Mouse (Mus musculus) right cerebral cortex, postnatal 4 days (tissue): ENCODE measurements around the gene Vangl1.

Experiments used
- DNase-seq: peaks from one replicate; pipeline ENCODE4 v3.0.0-alpha.2; 2022

The Vangl1 gene

DNA sequence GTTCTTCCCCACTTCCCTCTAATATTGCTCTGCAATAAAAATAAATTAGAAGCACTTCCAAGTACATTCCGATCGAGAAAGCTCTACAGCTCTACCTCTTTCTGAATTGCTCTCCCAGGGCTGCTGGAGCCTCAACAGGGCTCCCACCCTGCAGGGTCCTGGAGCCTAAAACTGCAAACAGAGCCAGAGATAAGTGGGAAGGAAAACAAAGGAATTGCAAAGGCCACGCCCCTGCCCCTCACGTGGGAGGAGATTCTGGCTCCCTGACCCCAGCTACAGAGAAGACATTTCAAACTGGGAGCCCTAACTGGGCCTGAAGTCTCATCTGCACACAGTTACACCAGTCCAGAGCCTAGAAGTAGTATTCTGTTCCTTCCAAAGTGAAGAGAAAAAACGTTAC is 6.7 kb downstream of the Vangl1 start:
- no peak for DNase-seq

DNA sequence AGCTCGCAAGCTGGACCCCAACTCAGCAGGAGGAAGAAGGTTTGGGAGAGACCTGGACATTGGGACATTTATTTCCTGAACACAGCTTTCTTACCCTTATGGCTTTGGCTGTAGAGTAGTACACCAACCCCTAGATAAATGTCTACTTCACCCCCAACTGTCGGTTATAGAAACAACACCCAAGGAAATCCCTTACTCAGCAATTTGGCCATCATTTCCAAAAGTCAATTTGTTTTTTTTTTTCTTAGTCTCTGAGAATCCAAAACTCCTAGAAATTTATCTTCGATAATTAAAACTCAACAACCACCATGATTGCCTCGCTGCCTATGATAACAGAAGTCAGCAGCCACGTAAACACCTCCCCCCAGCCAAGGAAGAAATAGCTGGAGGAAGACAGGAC is 7.3 kb downstream of the Vangl1 start:
- DNase-seq = no peak

GRCm38 (mm10) chr3:102196166-102196565 is 8.3 kb downstream of the Vangl1 start:
- DNase-seq = no peak

DNA sequence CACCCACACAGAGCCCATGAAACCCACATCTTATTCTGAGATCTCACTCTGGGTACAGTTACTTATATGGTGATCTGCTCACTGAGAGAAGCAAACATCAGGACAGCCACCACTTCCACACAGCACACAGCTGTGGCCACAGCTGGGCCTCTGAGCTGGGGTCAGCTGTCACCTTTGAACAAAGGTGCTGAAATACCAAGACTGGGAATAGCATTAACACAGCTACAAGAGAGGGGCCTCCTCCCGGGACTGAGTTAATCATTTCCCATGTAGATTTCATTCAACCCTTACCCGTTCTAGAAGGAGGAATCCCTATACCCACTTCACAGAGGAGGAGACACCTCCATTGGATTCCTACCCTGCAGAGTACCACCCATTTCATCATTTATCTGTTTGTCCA is 8.7 kb downstream of the Vangl1 start:
- DNase-seq = no peak

DNA sequence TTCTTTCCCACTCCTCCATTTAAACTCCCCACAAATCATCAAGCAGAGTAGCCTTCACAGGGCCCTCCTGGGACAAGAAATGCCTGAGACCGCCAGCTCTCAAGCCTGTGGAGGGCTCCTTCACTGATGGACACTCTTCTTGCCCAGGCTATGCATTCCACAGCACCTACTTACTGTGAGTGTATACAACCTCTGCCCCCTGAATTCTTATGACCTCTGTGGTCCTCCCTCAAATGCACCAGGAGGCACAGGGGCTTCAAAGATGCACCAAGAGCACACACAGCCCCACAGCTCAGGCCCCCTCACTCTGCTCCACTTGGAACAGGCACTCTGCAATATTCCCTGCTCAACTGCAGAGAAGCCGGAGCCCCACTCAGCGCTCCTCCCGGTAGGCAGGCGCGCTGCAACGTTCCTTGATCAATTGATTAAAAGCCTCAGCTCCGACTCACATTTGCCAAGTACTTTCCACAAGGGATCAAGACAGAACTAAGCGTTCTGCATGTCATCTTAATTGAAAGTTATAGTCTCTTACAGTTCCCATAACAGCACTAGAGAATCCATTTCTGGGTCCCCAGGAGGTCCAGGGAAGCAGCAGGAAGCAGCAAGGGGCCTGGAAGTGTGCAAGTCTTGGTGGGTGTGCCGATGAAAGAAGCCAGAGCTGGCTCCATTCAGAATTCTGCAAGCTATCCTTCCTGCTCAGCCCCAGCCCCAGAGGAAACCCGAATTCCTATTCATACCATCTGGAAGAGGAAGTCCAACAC is 10.0 kb downstream of the Vangl1 start:
- peak; percentile 30 for DNase-seq

- DNase-seq = no peak
Observed at GRCm38 (mm10) chr3:102193488-102194290, 10.8 kb downstream of the Vangl1 start.

DNA sequence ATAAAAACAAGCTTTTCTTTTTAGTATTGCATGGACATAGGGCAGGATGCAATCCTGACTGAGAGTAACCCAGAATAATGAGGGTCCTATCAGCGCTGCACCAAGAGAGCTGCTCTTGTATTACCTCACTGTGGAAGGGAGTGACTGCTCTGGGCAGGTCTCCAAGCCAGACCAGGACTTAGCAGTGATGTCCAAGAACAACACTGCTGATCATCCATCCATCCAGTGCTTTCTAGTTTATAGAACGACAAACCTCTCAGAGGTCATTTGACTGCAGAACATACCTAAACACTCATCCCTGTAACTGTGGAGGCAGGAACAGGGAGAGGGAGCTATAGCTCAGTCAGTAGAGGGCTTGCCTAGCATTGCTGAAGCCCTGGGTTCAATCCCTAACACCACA is 11.9 kb downstream of the Vangl1 start:
- no peak for DNase-seq

GRCm38 (mm10) chr3:102191575-102191974 is 12.9 kb downstream of the Vangl1 start:
- no peak for DNase-seq

- DNase-seq = no peak
Observed at GRCm38 (mm10) chr3:102190642-102191041, 13.9 kb downstream of the Vangl1 start.

GRCm38 (mm10) chr3:102190015-102190414 is 14.5 kb downstream of the Vangl1 start:
- no peak for DNase-seq

GRCm38 (mm10) chr3:102188972-102189371 is 15.5 kb downstream of the Vangl1 start:
- no peak for DNase-seq

DNA sequence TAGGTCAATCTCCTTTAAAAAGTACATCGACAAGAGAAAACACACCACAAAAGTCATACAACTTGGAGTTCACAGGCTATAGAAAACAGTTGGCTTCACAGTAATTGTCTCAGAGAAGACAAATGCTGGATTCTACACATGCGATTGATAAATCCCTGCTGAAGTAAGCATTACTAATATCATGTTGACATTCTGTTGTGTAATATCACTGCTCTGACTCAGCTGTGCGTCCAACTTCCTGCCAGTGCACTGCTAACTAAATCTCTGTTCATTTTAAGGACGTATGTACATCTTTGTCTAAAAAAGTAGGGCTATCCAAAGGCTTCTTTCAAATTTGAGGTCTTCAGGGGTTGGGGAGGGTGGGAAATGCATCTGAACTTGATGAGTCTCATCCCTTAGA is 17.1 kb downstream of the Vangl1 start:
- DNase-seq = no peak

DNA sequence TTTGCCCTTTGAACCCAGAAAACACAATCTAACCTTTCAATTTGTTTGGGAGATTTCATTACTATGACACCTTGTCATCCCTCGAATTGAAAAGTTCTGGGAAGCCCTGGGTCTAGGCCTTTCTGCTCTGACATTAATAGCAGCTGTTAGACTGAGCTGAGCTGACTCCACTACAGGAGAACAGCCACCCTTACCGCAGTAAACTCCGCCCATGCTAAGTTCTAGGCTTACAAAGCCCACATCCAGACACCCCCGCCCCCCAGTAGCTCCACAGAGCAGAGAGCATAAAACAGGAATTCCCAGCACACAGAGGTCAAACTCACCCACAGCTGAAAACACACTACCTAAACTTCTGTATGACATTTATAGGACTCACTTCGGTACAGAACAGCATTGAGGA is 19.8 kb downstream of the Vangl1 start:
- no peak for DNase-seq

DNA sequence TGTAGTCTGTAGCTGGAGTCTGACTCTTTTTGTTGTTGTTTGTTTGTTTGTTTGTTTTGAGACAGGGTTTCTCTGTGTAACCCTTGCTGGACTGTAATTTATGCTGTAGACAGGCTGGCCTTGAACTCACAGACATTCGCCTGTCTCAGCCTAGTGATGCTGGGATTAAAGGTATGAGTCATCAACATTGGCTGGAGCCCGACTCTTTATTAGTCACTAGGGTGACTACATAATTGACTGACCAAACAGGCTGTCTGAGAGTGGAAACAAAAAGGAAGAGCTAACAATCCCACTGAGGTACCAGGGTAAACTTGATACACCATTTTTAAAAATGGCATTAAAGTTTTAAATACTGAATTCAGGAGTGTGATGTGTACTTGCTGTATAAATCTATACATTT is 21.9 kb downstream of the Vangl1 start:
- no peak for DNase-seq

GRCm38 (mm10) chr3:102181191-102181590 is 23.3 kb downstream of the Vangl1 start:
- DNase-seq = no peak

DNA sequence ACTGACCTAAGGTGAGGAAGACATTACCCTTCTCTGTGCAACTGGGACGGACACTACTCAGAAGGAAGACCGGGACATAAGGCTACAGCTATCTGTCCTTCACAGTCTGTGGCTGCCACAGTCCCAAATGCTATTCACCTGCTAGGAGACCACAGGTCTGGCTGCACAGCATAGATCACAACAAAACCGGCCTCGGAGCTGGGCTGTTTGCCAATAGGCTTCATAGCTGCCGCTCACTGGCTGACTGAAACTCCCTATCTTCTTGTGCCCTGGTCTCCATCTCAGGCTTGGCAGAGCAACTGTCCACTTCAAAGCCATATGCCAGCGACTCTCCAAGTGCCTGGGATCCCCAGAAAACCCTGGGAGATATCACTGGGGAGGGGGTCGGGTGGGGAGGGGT is 23.7 kb downstream of the Vangl1 start:
- no peak for DNase-seq

GRCm38 (mm10) chr3:102179869-102180268 is 24.6 kb downstream of the Vangl1 start:
- no peak for DNase-seq

- no peak for DNase-seq
Observed at GRCm38 (mm10) chr3:102177837-102178615, 26.5 kb downstream of the Vangl1 start.

GRCm38 (mm10) chr3:102176116-102176515 is 28.4 kb downstream of the Vangl1 start:
- no peak for DNase-seq

GRCm38 (mm10) chr3:102175701-102176100 is 28.8 kb downstream of the Vangl1 start:
- no peak for DNase-seq

GRCm38 (mm10) chr3:102174118-102174865 is 30.2 kb downstream of the Vangl1 start:
- no peak for DNase-seq

- peak; percentile 95 for DNase-seq
Observed at GRCm38 (mm10) chr3:102169197-102169905, 35.1 kb downstream of the Vangl1 start.
